Mouse (Mus musculus) ovary, postnatal 36 days (tissue): ENCODE measurements around the gene Msi2.
A peak's percentile ranks its signal among the peaks of the same experiment; 100 is the strongest.

Experiments used
- DNase-seq: peaks from one replicate; pipeline ENCODE4 v3.0.0; 2022; ENCODE audit warnings: low spot score, mixed read lengths

Gene Msi2

DNA sequence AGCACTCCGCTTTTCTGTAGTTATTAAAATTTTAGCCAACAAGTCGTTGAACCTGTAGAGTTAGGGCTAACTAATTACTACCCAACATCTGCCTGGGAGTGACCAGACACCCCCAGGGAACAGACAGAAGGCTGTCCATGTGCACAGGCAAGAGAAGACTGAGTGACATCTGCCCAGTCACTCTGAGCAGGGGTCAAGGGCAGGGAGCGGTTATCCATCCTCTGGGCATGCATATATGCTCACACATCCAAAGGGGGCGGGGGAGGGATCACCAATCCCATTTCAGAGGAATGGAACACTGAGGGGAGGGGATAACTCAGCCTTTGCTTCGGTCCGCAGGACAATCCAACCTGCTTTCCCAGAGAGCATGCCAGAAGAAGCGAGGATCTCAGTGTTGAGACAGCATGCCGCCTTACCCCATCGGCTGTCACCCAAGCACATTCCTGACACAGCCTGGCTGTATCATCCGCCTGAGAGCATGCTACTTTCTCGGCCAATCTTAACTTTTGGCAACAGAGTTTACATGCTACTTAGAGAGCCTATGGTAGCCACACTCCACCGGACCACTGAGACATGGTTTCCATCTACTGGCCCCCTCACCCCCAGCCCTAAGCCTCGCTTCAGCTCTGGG is 179.5 kb downstream of the Msi2 start:
- no peak for DNase-seq

DNA sequence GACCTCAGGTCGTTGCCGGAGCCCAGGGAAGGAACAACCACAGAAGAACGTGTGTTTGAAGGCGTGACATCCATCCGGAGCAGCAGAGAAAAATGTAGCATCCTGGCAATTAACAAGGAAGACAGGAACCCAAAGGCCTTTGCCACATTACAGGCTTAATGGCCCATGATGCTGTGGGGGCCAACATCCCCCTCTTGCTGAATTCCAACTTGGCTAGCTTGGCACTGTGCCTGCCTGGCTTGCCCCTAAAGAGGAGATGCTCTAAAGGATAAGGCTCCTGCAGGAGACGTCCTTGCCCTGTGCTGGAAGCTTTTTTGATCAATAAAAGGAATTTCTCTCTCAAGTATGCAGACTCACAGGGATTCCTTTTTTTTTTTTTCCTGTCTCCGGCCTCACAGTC is 181.0 kb downstream of the Msi2 start:
- no peak for DNase-seq

- DNase-seq: no peak
Measured at GRCm38 (mm10) chr11:88536861-88537260, 181.5 kb downstream of the Msi2 start.

- no peak for DNase-seq
Measured at GRCm38 (mm10) chr11:88534331-88534929, 183.9 kb downstream of the Msi2 start.

GRCm38 (mm10) chr11:88532016-88532415 is 186.3 kb downstream of the Msi2 start:
- DNase-seq: no peak

DNA sequence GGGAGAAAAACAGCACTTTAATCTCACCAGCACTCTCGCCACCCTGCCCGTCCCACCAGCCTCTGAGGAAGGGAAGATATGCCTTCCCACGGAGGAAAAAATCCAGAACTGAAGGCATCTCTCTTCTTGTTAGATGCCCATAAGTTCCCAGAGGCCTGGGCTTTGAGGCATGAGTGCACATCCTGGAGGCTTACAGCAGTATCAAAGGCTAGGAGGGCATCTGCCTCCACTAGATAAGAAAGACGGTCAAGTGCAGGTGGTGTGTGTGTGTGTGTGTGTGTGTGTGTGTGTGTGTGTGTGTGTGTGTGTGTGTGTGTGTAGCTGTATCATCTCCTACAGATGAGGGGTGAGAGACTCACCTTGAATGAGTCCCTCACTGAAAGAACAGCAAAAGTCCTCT is 188.3 kb downstream of the Msi2 start:
- DNase-seq: no peak

DNA sequence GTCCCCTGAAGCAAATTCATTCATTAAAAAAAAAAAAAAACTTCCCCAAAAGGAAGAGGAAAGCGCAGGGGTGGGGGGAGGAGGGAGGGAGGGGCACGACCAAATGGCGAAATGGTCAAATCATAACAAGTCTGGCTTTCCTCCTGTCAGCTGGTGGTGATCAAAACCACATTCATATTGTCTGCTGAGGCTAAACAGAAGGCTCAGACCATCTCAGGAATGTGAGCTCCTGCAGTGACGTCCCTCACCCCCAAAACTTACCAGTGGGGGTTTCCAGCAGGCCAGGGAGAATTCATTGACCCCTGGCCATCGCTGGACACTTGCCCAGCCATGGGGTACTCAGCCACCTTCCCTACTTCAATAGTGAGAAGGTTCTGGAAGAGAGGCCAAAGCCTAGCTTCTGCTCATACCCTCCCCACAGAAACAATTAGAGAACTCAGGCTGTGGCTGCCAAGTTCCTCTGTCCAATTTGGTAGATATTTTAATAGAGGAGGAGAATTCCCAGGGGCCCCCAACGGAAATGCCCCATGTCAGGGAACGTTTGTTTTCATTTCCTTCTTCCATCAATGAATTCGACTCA is 189.7 kb downstream of the Msi2 start:
- DNase-seq: no peak

DNA sequence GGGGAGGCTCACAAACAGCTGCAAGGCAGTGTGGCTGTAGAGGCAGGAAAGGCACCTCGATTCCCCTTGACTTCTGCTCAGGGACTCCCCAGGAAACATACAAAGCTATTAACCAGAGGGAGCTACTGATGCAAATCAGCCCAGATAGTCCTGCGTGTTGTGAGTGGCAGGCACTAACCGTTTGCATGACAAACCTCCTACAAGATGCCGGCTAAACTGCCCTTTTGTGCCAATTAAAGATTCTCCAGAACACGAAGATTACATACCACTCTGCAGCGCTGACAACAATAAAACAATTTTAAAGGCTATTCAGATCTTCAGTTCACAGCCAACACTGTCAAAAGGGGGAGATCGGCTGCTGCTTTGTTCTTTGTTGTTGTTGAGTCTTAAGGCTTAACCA is 191.6 kb downstream of the Msi2 start:
- no peak for DNase-seq

- no peak for DNase-seq
Measured at GRCm38 (mm10) chr11:88524790-88525575, 193.3 kb downstream of the Msi2 start.

DNA sequence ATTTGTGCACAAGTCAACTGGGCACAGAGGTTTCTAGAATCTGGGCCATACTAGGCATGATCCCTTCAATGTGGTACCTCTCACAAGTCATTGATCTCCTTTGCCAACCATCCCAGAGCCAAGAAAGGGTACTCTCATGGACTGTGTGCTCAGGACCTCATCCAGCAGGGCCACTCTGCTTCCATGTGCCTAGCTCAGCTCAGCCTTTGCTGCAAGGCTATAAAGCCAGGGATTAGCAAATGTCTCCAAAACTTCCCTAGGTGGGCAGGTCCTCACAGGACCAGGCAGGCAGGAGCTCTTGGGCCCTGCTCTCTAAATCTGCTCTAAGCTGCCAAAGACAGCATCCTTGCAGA is 193.9 kb downstream of the Msi2 start:
- DNase-seq: no peak

DNA sequence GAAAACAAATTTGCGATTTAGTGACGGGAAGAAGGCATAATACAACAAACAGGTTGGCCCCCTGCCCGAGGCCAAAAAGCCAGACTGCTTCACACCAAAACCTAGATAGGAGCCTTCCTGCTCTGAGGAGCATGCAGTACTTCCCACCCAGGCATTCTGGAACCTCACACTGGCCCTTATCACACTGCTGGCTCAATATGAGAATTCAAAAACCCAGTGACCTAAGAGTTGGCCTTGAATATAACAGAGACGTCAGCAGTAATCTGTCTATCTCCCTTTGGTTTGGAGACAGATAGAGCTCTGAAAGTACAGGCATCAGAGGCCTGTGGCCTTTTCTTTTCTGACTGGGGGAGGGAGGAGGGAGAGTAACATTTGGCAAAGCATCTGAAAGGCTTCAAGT is 194.4 kb downstream of the Msi2 start:
- peak; percentile 65 for DNase-seq

DNA sequence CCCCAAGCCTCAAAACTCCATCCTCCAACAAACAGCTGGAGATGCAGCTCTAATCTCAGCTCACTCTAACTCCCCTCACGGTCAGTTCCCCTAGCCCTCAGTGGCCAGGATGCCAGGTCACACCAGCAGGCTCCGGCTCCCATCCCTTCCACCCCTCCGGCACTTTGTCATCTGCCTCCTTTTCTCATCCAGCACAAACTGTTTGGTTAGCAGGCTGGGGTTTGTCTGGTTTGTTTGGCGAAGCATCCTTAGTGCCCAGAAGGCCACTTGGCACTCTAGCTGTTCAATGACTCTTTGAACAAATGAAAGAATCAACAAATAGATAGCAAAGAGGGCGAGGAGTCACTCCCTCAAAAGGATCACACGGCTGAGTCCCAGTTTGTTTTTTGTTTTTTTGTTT is 194.8 kb downstream of the Msi2 start:
- peak; percentile 41 for DNase-seq

- DNase-seq: no peak
Measured at GRCm38 (mm10) chr11:88522114-88522513, 196.2 kb downstream of the Msi2 start.

DNA sequence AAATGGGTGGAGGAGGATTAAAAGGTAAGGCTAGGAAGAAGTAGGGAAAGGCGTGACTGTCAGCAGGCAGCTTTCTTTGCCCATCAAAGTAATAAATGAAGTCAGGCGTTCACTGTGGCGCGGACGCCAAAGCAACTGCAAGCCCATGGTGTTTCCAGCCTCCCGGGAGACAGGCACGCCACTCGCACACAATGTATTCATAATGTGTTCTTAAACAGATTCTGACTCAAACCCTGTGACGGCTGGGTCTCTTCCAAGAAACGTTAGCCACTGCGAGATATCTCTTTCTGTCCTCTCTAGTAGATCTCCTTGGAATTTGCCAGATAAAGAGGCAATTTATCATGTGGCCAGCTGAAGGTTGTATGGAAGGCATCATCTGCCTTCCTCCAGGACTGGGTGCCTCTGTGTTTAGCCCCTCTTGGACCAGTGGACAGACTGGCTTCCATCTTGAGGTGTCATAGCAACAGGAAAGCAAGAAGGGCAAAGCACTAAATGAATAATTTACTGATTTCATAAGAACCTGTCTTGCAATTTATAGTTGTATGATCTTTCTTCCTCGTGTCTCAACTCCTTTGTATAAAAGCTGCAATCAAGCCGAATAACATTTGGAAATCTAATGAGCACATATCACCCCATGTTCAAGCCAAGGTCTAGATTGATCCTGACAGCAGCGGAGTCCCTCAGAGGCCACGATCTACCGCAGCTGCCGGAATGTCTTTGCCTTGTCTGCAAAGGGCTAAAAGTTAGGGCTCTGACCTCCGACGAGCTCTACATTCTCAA is 197.2 kb downstream of the Msi2 start:
- no peak for DNase-seq

DNA sequence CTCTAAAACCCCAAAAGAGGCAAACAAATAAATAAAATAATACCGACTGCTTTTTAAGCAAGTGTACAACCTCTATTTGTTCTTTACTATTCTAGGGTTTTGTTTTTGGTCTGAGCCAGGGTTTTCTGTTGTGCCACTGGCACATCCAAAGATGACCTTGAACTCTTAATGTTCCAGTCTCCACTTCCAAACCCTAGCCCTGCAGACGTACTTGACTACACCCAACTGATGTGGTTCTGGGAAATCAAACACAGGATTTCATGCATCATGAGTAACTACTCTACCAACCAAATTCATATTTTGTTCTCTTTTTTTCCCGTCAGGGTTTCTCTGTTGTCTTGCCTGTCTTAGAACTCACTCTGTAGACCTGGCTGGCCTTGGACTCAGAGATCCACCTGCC is 200.0 kb downstream of the Msi2 start:
- no peak for DNase-seq

DNA sequence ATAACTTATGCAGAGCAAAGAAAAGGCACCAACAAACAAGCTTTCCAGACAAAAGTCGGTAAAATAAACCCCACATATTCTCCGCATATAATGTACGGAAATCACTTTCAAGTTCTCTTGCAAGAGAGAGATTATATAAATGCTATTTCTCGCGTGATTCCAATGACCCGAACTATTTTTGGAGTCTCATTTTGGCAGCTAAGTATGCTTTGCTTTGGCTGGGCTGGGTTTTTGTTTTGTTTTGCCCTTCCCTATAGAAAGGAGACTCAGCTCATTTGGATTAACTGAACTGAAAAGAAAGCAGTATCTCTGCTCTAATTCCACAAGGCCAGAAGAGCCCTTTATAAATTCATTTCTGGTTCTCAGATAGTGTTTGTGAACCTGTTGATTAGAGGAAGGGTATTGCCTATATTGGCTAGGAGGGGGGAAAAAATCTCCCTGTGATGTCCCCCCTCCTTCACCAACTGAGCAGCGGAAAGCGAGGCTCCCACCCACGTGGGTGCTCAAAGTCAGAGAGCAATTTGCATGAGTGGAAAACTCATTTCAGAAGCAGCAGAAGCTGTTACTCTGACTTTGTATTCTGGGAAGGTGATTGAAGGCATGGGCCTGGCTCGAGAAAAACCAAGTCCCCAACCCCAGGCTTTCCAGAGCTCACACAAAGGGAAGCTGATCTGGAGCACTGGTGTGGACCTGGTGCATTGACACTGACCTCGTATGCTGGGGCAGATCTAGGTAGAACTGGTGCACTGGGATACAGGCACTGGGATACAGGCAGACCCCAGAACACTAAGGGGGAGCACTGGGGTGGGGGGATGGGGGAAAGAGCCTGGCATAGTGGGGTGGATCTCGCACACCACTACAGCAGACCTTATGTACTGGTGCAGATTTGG is 201.5 kb downstream of the Msi2 start:
- DNase-seq: no peak

- DNase-seq: no peak
Measured at GRCm38 (mm10) chr11:88515736-88516583, 202.4 kb downstream of the Msi2 start.

- DNase-seq: no peak
Measured at GRCm38 (mm10) chr11:88515267-88515666, 203.0 kb downstream of the Msi2 start.

- no peak for DNase-seq
Measured at GRCm38 (mm10) chr11:88514151-88514926, 204.0 kb downstream of the Msi2 start.

GRCm38 (mm10) chr11:88512580-88512979 is 205.7 kb downstream of the Msi2 start:
- peak; percentile 59 for DNase-seq
